Mouse (Mus musculus): ENCODE data around the gene Mipep. TPM values are rescaled to one million over a fixed set of nuclear protein-coding genes. Genes with fewer than 3 reads are reported as not detected.

The Mipep gene
- polyA plus RNA-seq, 1 experiment, result 57.8 TPM

- H3K4me3 ChIP-seq (ENCODE audit: insufficient read depth, low read depth, low read length), result no peak overlapping the region
- no peak overlapping the region for H3K27ac ChIP-seq (replicated peaks; ENCODE audit: low read depth, low read length)
- no peaks in the 10 kb centered on the region for H3K4me1 ChIP-seq (ENCODE audit: control insufficient read depth, insufficient read depth, insufficient read length, low read length)
These were observed 120.1 kb downstream of the Mipep start for GRCm38 (mm10) chr14:60904501-60904900.

- Histone ChIP-seq H3K4me3 (ENCODE audit: insufficient read depth, low read depth, low read length) (no peak overlapping the region), H3K27ac (replicated peaks; ENCODE audit: low read depth, low read length) (no peak overlapping the region), H3K4me1 (ENCODE audit: control insufficient read depth, insufficient read depth, insufficient read length, low read length) (no peaks in the 10 kb centered on the region; the same call in 1 of the 2 replicates)
These were observed 122.3 kb downstream of the Mipep start for GRCm38 (mm10) chr14:60906421-60907374.

- Histone ChIP-seq H3K4me1 (ENCODE audit: control insufficient read depth, insufficient read depth, insufficient read length, low read length) (peaks cover 2% of the 10 kb centered on the region), H3K27ac (replicated peaks; ENCODE audit: low read depth, low read length) (no peak overlapping the region), H3K4me3 (ENCODE audit: insufficient read depth, low read depth, low read length) (no peak overlapping the region)
These were observed 125.0 kb downstream of the Mipep start for GRCm38 (mm10) chr14:60909351-60909750.

GRCm38 (mm10) chr14:60910506-60911444 lies 126.4 kb downstream of the Mipep start:
- Histone ChIP-seq H3K4me3 (ENCODE audit: insufficient read depth, low read depth, low read length) (no peak overlapping the region), H3K27ac (replicated peaks; ENCODE audit: low read depth, low read length) (no peak overlapping the region), H3K4me1 (ENCODE audit: control insufficient read depth, insufficient read depth, insufficient read length, low read length) (peaks cover 2% of the 10 kb centered on the region)

GRCm38 (mm10) chr14:60912981-60913468 lies 128.7 kb downstream of the Mipep start:
- no peak overlapping the region for H3K27ac ChIP-seq (replicated peaks; ENCODE audit: low read depth, low read length)
- no peak overlapping the region for H3K4me3 ChIP-seq (ENCODE audit: insufficient read depth, low read depth, low read length)
- H3K4me1 ChIP-seq (ENCODE audit: control insufficient read depth, insufficient read depth, insufficient read length, low read length), result peaks cover 2% of the 10 kb centered on the region

GRCm38 (mm10) chr14:60916661-60917060 lies 132.3 kb downstream of the Mipep start:
- H3K4me3 ChIP-seq (ENCODE audit: insufficient read depth, low read depth, low read length), result no peak overlapping the region
- no peak overlapping the region for H3K27ac ChIP-seq (replicated peaks; ENCODE audit: low read depth, low read length)
- H3K4me1 ChIP-seq (ENCODE audit: control insufficient read depth, insufficient read depth, insufficient read length, low read length), result peaks cover 2% of the 10 kb centered on the region; the same call in 1 of the 2 replicates

GRCm38 (mm10) chr14:60926011-60926410 lies 141.6 kb downstream of the Mipep start:
- Histone ChIP-seq H3K4me1 (ENCODE audit: control insufficient read depth, insufficient read depth, insufficient read length, low read length) (no peaks in the 10 kb centered on the region), H3K27ac (replicated peaks; ENCODE audit: low read depth, low read length) (no peak overlapping the region), H3K4me3 (ENCODE audit: insufficient read depth, low read depth, low read length) (no peak overlapping the region)

- no peaks in the 10 kb centered on the region for H3K4me1 ChIP-seq (ENCODE audit: control insufficient read depth, insufficient read depth, insufficient read length, low read length)
- no peak overlapping the region for H3K27ac ChIP-seq (replicated peaks; ENCODE audit: low read depth, low read length)
- no peak overlapping the region for H3K4me3 ChIP-seq (ENCODE audit: insufficient read depth, low read depth, low read length)
These were observed 151.3 kb downstream of the Mipep start for GRCm38 (mm10) chr14:60935705-60936104.

- H3K4me1 ChIP-seq (ENCODE audit: control insufficient read depth, insufficient read depth, insufficient read length, low read length), result no peaks in the 10 kb centered on the region
- no peak overlapping the region for H3K27ac ChIP-seq (replicated peaks; ENCODE audit: low read depth, low read length)
- H3K4me3 ChIP-seq (ENCODE audit: insufficient read depth, low read depth, low read length), result no peak overlapping the region
These were observed 153.2 kb downstream of the Mipep start for GRCm38 (mm10) chr14:60937481-60938039.

Other genes with a start within 250 kb of the Mipep start
- 3.6 and 8.3 TPM in 2 replicates for gene Spata13, start 150.6 kb upstream of the Mipep start, polyA plus RNA-seq (2012; ENCODE audit: insufficient read depth, insufficient read length, missing spikeins)
- 16.8 and 30.9 TPM in 2 replicates for gene C1qtnf9, start 16.4 kb upstream of the Mipep start, polyA plus RNA-seq (2012; ENCODE audit: insufficient read depth, insufficient read length, missing spikeins)